Mouse (Mus musculus) brain, embryonic 14.5 days (tissue): ENCODE measurements around the gene Orm2.

Experiments
- CTCF ChIP-seq: fragments of 200-500 bp; IDR thresholded peaks from 2 replicates; pipeline ENCODE4 v1.5.1; 2012; ENCODE audit warnings: inconsistent platforms, mild to moderate bottlenecking, moderate library complexity, borderline replicate concordance; ENCODE audit not compliant: insufficient read depth, insufficient read length; ENCODE audit errors: extremely low read depth
- POLR2A ChIP-seq: fragments of 200-500 bp; IDR thresholded peaks from 2 replicates; pipeline ENCODE4 v1.6.1; 2012; ENCODE audit warnings: mild to moderate bottlenecking, inconsistent platforms, borderline replicate concordance; ENCODE audit not compliant: poor library complexity, insufficient read depth, insufficient read length, severe bottlenecking; ENCODE audit errors: extremely low read depth

- TF ChIP-seq CTCF (no peak), POLR2A (no peak)
Observed at GRCm38 (mm10) chr4:63384262-63384661, 22.0 kb downstream of the Orm2 start.
